Mouse (Mus musculus) gastrocnemius, postnatal 36 days (tissue): Measurements from ENCODE around the gene Crygn. TPM values are rescaled to one million over a fixed set of nuclear protein-coding genes. Genes with fewer than 3 reads are reported as not detected.

Experiments
- DNase-seq, 2 experiments: peaks; one replicate each; pipeline ENCODE4 v3.0.0; 2022
- intact Hi-C: fragments of 180-260 bp; cut with DNase I; formaldehyde crosslinking; loops from one replicate; pipeline ENCODE4 v1.15.1; 2025
- total RNA-seq, 2 experiments: library from RNA; stranded (reverse); gene quantifications; 2 replicates each; pipeline ENCODE4 v1.2.3; 2021

Crygn gene
- total RNA-seq, 2 experiments from 2014 or later = 3.2 TPM; not detected in 1

DNA sequence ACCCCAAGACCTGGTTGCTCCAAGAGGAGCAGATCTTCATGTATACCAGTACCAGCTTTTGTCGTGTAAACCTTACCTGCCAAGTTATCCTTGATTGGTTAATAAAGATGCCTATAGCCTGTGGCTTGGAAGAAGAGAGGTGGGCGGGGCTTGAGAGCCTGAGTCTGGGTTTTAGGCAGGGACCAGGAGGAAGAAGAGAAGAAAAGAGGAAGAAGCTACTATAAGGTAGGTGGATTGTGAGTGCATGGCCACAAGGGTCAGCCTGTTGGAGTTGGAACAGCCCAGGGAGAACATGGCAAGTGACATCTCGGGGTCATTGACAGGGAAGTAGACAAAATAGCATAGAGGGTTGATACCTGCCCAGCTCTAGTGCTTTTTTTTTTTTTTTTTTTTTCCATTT, 38.0 kb downstream of the Crygn start:
- intact Hi-C loops = no loop called here
- DNase-seq = no peak

- intact Hi-C loops = no loop called here
- DNase-seq = no peak
These were observed 39.7 kb downstream of the Crygn start for GRCm38 (mm10) chr5:24718076-24718475.

DNA sequence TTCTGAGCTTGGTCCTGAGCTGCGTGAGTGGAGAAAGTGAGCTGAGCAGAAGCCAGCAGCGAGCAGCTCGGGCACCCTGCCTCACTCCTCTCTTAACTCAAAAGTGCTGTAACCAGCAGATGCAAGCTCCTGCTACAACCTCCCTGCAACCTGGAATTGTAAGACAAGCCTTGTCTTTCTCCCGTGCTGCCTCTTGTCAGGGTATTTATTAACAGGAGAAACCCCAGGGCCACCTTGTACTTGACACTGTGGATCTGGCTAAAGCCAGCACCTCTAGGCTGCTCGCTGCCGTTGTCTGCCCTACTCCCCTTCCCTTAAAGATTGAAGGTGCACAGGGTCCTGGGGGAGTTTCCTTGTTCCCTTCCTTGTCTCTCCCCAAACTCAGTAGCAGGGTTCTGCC, 43.8 kb downstream of the Crygn start:
- intact Hi-C loops = no loop called here
- no peak for DNase-seq

- intact Hi-C loops = no loop called here
- no peak for DNase-seq
These were observed 44.6 kb downstream of the Crygn start for GRCm38 (mm10) chr5:24713199-24713598.

DNA sequence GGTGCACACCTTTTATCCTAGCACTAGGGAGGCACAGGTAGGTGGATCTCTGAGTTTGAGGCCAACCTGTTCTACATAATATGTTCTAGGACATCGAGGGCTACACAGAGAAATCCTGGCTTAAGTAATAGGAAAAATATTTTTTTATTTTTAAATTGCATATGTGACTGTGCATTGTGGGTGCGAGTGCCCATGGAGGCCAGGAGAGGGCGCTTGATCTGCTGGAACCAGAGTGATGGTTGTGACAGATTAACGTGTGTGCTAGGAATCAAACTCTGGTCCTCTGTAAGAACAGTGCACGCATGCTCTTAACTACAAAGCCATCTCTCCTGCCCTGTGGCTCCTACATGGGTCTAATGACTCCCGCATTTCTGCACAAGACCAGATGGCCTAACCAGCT, 46.2 kb downstream of the Crygn start:
- DNase-seq = no peak
- intact Hi-C loops = no loop called here

DNA sequence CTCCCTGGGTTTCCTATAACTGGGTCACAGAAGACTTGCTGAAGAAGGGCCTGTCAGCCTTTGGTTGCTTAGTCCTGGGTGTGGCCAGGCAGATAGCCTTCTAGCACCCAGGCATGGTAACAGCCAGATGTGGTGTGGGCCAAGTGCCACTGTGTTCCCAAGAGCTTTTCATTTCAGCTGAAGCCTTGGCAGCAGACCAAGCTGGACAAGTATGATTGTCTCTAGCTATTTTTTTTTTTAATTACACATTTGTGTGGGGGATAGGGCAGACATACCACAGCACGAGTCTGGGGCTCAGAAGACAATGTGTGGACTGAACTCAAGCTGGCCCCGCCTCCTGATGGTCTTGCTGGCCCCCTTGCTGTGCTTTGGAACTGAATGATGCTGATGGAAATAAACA, 47.8 kb downstream of the Crygn start:
- intact Hi-C loops = no loop called here
- no peak for DNase-seq

- no peak for DNase-seq
- intact Hi-C loops = no loop called here
These were observed 53.2 kb downstream of the Crygn start for GRCm38 (mm10) chr5:24704615-24705014.

- no peak for DNase-seq
- intact Hi-C loops = no loop called here
These were observed 56.5 kb downstream of the Crygn start for GRCm38 (mm10) chr5:24701271-24701670.

Other genes with a start within 250 kb of the Crygn start
- gene Gbx1, start 230.8 kb downstream of the Crygn start, total RNA-seq = not detected
- 10 to 100 TPM; 72.9 to 76.9 TPM for gene Asb10, start 217.0 kb downstream of the Crygn start, total RNA-seq
- gene 4931409K22Rik, start 201.2 kb downstream of the Crygn start, total RNA-seq = not detected
- gene Abcf2, start 180.5 kb downstream of the Crygn start, total RNA-seq = 100 to 1,000 TPM in 1 of 2 experiments, 10 to 100 TPM in 1; 94.7 to 104 TPM
- gene Chpf2, start 171.3 kb downstream of the Crygn start, total RNA-seq = 10 to 100 TPM in 1 of 2 experiments, 1 to 10 TPM in 1; 7.2 to 10.8 TPM
- gene Smarcd3, start 133.6 kb downstream of the Crygn start, total RNA-seq = 100 to 1,000 TPM; 167 to 178 TPM
- gene Nub1, start 72.5 kb downstream of the Crygn start, total RNA-seq = 10 to 100 TPM; 23.1 to 29.0 TPM
- not detected for gene Wdr86, start 27.3 kb downstream of the Crygn start, total RNA-seq
- gene Rheb, start 84.6 kb upstream of the Crygn start, total RNA-seq = 10 to 100 TPM; 55.9 to 62.0 TPM